ENCODE assay signal across 8 mouse cellular contexts in the genomic region with DNA sequence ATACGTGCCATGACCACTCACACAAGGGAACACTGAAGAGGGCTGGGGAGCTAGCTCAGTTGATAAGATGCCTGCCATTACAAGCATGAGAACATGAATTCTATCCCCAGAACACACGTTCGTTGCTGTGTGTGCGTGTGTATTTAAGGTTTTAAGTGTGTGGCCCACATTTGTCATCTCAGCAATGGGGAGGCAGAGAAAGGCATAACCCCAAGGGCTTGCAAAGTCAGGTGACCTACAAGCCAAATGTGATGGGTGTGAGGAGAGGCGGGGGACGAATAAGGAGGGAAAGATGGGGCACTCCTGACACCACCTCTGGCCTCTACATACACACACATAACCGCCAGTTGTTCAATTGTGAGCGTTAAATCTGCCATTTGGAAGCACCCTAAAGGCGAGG.
DNase-seq lines count a peak whose midpoint lies in the region; ATAC-seq and TF ChIP-seq lines count a peak whose summit lies in the region.

No protein-coding gene starts in this region.

- intact Hi-C loops in left cerebral cortex, postnatal 36 days (cut with DNase I): no loop called here

- no peaks in the 10 kb centered on the region for H3K36me3 ChIP-seq in lung, embryonic 16.5 days (ENCODE audit: control insufficient read depth, insufficient read depth, low read length)
- no peaks in the 10 kb centered on the region for H3K36me3 ChIP-seq in limb, embryonic 13.5 days
- H3K36me3 ChIP-seq in stomach, embryonic 14.5 days (ENCODE audit: control insufficient read depth, insufficient read depth, low read length): no peaks in the 10 kb centered on the region

- no peak for DNase-seq in lung, postnatal 25 days (ENCODE audit: low spot score)
- no peak for DNase-seq in left cerebral cortex, adult 11 months (ENCODE audit: low spot score)
- no peak for DNase-seq in frontal cortex, postnatal 36 days (ENCODE audit: low spot score in 2 of 2)
- no peak for DNase-seq in left cerebral cortex, postnatal 36 days (ENCODE audit: low spot score in 2 of 2)

- no peak for ATAC-seq in lung, embryonic 16.5 days (ENCODE audit: low read depth)
- ATAC-seq in limb, embryonic 13.5 days (ENCODE audit: low FRiP score, low read depth): no peak
- no peak for ATAC-seq in stomach, embryonic 14.5 days (ENCODE audit: insufficient number of reproducible peaks, insufficient read depth, low FRiP score, low read depth)

- peaks cover 6% of the 10 kb centered on the region; the same call in 1 of the 2 replicates for H3K4me1 ChIP-seq in lung, embryonic 16.5 days (replicated peaks; ENCODE audit: control insufficient read depth, insufficient read depth, low read length)
- 0 out of 2 replicates have a peak, but pooled peaks cover 2% of the 10 kb centered on the region for H3K4me1 ChIP-seq in embryonic fibroblast, embryonic 13.5 days (ENCODE audit: control insufficient read depth, insufficient read depth, low read length)
- peaks cover 10% of the 10 kb centered on the region for H3K4me1 ChIP-seq in limb, embryonic 13.5 days
- 0 out of 2 replicates have a peak, but pooled peaks cover 4% of the 10 kb centered on the region for H3K4me1 ChIP-seq in stomach, embryonic 14.5 days (ENCODE audit: control insufficient read depth, insufficient read depth, low read length)

- 71% methylated on average over 9 of the region's 9 CpGs for WGBS in lung, embryonic 16.5 days
- 76% methylated on average over 9 of the region's 9 CpGs for WGBS in limb, embryonic 13.5 days
- WGBS in stomach, embryonic 14.5 days: 70% methylated on average over 9 of the region's 9 CpGs

- H3K4me3 ChIP-seq in lung, embryonic 16.5 days (ENCODE audit: low read length): peak overlapping the region; percentile 73
- H3K4me3 ChIP-seq in embryonic fibroblast, embryonic 13.5 days (ENCODE audit: insufficient read depth, low read length): peak overlapping the region; percentile 61; the same call in 1 of the 2 replicates
- peak overlapping the region; percentile 55 for H3K4me3 ChIP-seq in limb, embryonic 13.5 days
- peak overlapping the region; percentile 42 for H3K4me3 ChIP-seq in stomach, embryonic 14.5 days (ENCODE audit: low read depth, low read length)

- H3K9me3 ChIP-seq in lung, embryonic 16.5 days (ENCODE audit: control insufficient read depth, low read length): no peaks in the 10 kb centered on the region
- no peaks in the 10 kb centered on the region for H3K9me3 ChIP-seq in limb, embryonic 13.5 days
- no peaks in the 10 kb centered on the region for H3K9me3 ChIP-seq in stomach, embryonic 14.5 days (ENCODE audit: control insufficient read depth, low read depth, low read length)

- H3K27ac ChIP-seq in lung, embryonic 16.5 days (ENCODE audit: low read length): peak overlapping the region; percentile 100
- H3K27ac ChIP-seq in embryonic fibroblast, embryonic 13.5 days (ENCODE audit: insufficient read depth, low read length): no peak overlapping the region
- peak overlapping the region; percentile 96 for H3K27ac ChIP-seq in limb, embryonic 13.5 days
- peak overlapping the region; percentile 97 for H3K27ac ChIP-seq in stomach, embryonic 14.5 days (ENCODE audit: low read length)

- H3K27me3 ChIP-seq in lung, embryonic 16.5 days (ENCODE audit: control insufficient read depth, insufficient read depth, low read depth, low read length): no peaks in the 10 kb centered on the region
- H3K27me3 ChIP-seq in limb, embryonic 13.5 days: no peaks in the 10 kb centered on the region
- H3K27me3 ChIP-seq in stomach, embryonic 14.5 days (ENCODE audit: control insufficient read depth, insufficient read depth, low read length): no peaks in the 10 kb centered on the region

- no peak for TF ChIP-seq POLR2A in embryonic fibroblast, embryonic 13.5 days (IDR thresholded peaks at IDR 0.05; ENCODE audit: low read depth, low read length)

- peak overlapping the region; percentile 56 for H3K4me2 ChIP-seq in lung, embryonic 16.5 days (ENCODE audit: low read depth, low read length)
- H3K4me2 ChIP-seq in limb, embryonic 13.5 days (replicated peaks): peak overlapping the region; percentile 64
- H3K4me2 ChIP-seq in stomach, embryonic 14.5 days (replicated peaks; ENCODE audit: low read depth, low read length): peak overlapping the region; percentile 44

- H3K9ac ChIP-seq in lung, embryonic 16.5 days (ENCODE audit: low read length): no peak overlapping the region; the same call in 1 of the 2 replicates
- peak overlapping the region; percentile 58; the same call in 1 of the 2 replicates for H3K9ac ChIP-seq in limb, embryonic 13.5 days
- H3K9ac ChIP-seq in stomach, embryonic 14.5 days (replicated peaks; ENCODE audit: low read depth, low read length): no peak overlapping the region

- TF ChIP-seq CTCF in embryonic fibroblast, embryonic 13.5 days (IDR thresholded peaks at IDR 0.05; ENCODE audit: borderline replicate concordance, insufficient read depth, low read length): no peak
